Mouse (Mus musculus): Measurements from ENCODE around the gene Epha2. TPM values are rescaled to one million over a fixed set of nuclear protein-coding genes. Genes with fewer than 3 reads are reported as not detected.

Epha2 gene
- polyA plus RNA-seq, 1 experiment from 2014 or later = 3.4 TPM

DNA sequence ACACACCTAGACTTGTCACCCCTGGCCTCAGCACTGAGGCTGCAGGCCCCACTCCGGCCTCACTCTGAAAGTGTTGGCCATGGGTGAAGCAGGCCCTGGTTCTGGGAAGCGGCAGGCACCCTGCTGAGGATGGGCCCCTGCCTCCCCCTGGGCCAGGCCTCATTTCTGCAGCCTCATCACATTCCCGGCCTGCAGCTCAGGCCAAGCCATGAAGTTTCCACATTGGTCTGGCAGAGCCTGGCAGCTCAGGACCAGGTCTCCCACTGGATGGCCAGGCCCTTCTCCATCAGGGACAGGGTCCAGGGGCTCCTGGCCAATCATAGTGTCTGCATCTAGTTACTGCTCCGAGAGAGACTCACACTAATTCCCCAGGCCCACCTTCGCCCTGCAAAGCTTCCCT, 33.7 kb downstream of the Epha2 start:
- H3K4me2 ChIP-seq (ENCODE audit: low read length) = no peak overlapping the region
- H3K4me3 ChIP-seq (ENCODE audit: low read depth, low read length) = no peak overlapping the region
- peaks cover 24% of the 10 kb centered on the region for H3K4me1 ChIP-seq (replicated peaks; ENCODE audit: control insufficient read depth, insufficient read depth, low read length)
- H3K27me3 ChIP-seq (replicated peaks; ENCODE audit: control insufficient read depth, insufficient read depth, low read length) = no peaks in the 10 kb centered on the region
- H3K9me3 ChIP-seq (ENCODE audit: control insufficient read depth, low read length) = no peaks in the 10 kb centered on the region
- no peak overlapping the region for H3K27ac ChIP-seq (ENCODE audit: low read depth)
- H3K36me3 ChIP-seq (ENCODE audit: control insufficient read depth, insufficient read depth, low read length) = no peaks in the 10 kb centered on the region
- ATAC-seq (replicated peaks; ENCODE audit: low FRiP score, low TSS enrichment, low read depth) (no peak), DNase-seq (ENCODE audit: low spot score) (no peak)
- H3K9ac ChIP-seq (ENCODE audit: low read length) = no peak overlapping the region
- WGBS = 57% methylated on average over 5 of the region's 5 CpGs

GRCm38 (mm10) chr4:141335263-141335796, 34.3 kb downstream of the Epha2 start:
- Histone ChIP-seq H3K4me1 (replicated peaks; ENCODE audit: control insufficient read depth, insufficient read depth, low read length) (peaks cover 24% of the 10 kb centered on the region), H3K4me2 (ENCODE audit: low read length) (no peak overlapping the region), H3K27ac (ENCODE audit: low read depth) (peak overlapping the region; percentile 16; the same call in 1 of the 2 replicates), H3K27me3 (replicated peaks; ENCODE audit: control insufficient read depth, insufficient read depth, low read length) (no peaks in the 10 kb centered on the region), H3K9ac (ENCODE audit: low read length) (no peak overlapping the region), H3K9me3 (ENCODE audit: control insufficient read depth, low read length) (no peaks in the 10 kb centered on the region), H3K4me3 (ENCODE audit: low read depth, low read length) (no peak overlapping the region), H3K36me3 (ENCODE audit: control insufficient read depth, insufficient read depth, low read length) (no peaks in the 10 kb centered on the region)
- ATAC-seq (replicated peaks; ENCODE audit: low FRiP score, low TSS enrichment, low read depth) (no peak), DNase-seq (ENCODE audit: low spot score) (no peak)
- WGBS = 18% methylated on average over 3 of the region's 3 CpGs

- H3K4me2 ChIP-seq (ENCODE audit: low read length) = no peak overlapping the region
- H3K9me3 ChIP-seq (ENCODE audit: control insufficient read depth, low read length) = no peaks in the 10 kb centered on the region
- WGBS = 61% methylated on average over 6 of the region's 6 CpGs
- H3K9ac ChIP-seq (ENCODE audit: low read length) = no peak overlapping the region
- H3K36me3 ChIP-seq (ENCODE audit: control insufficient read depth, insufficient read depth, low read length) = no peaks in the 10 kb centered on the region
- no peak overlapping the region for H3K4me3 ChIP-seq (ENCODE audit: low read depth, low read length)
- no peaks in the 10 kb centered on the region for H3K27me3 ChIP-seq (replicated peaks; ENCODE audit: control insufficient read depth, insufficient read depth, low read length)
- ATAC-seq (replicated peaks; ENCODE audit: low FRiP score, low TSS enrichment, low read depth) (no peak), DNase-seq (ENCODE audit: low spot score) (no peak)
- H3K27ac ChIP-seq (ENCODE audit: low read depth) = no peak overlapping the region; the same call in 1 of the 2 replicates
- H3K4me1 ChIP-seq (replicated peaks; ENCODE audit: control insufficient read depth, insufficient read depth, low read length) = peaks cover 24% of the 10 kb centered on the region
Observed at GRCm38 (mm10) chr4:141336196-141336595, 35.2 kb downstream of the Epha2 start.

DNA sequence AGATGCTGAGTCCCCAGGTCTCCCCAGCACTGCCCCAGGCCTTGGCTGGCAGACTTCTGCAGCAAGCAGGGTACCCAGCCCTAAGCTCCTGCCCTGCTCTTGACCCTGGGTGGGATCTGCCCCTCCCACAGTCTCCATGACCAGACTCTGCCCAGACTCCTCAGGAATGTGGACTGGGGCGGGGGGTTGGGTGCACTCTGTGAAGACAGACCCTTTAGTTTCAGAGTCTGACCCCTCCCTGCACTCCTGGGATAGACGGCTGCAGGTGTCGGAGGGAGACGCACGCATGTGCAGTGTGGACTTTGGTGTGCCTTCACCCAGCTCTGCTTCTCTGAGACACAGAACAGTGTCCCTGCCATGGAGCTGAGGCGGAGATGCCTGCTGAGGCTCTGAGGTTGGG, 36.9 kb downstream of the Epha2 start:
- H3K9me3 ChIP-seq (ENCODE audit: control insufficient read depth, low read length) = no peaks in the 10 kb centered on the region
- H3K27ac ChIP-seq (ENCODE audit: low read depth) = peak overlapping the region; percentile 65
- H3K9ac ChIP-seq (ENCODE audit: low read length) = no peak overlapping the region; the same call in 1 of the 2 replicates
- H3K4me3 ChIP-seq (ENCODE audit: low read depth, low read length) = no peak overlapping the region
- peaks cover 24% of the 10 kb centered on the region for H3K4me1 ChIP-seq (replicated peaks; ENCODE audit: control insufficient read depth, insufficient read depth, low read length)
- no peaks in the 10 kb centered on the region for H3K36me3 ChIP-seq (ENCODE audit: control insufficient read depth, insufficient read depth, low read length)
- DNase-seq (ENCODE audit: low spot score) = peak; percentile 65
- H3K4me2 ChIP-seq (ENCODE audit: low read length) = peak overlapping the region; percentile 5
- peak; percentile 48 for ATAC-seq (replicated peaks; ENCODE audit: low FRiP score, low TSS enrichment, low read depth)
- WGBS = 12% methylated on average over 6 of the region's 6 CpGs
- H3K27me3 ChIP-seq (replicated peaks; ENCODE audit: control insufficient read depth, insufficient read depth, low read length) = no peaks in the 10 kb centered on the region

DNA sequence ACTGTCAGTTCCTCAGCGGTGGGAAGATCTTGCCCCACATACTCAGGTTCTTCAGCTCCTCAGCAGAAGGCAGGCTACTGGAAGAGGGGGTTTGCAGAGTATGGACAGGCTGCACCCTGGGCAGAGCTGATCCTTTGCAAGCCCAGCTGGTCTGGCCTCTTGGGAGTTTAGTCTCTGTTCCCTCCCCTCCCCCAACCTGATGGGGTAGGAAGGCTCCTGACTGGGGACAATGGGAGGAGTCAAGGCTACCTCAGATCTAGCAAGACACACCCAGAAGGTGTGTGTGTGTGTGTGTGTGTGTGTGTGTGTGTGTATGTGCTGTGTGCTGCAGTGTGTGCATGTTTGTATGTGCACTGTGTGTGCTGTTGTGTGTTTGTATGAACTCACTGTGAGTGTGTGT, 37.8 kb downstream of the Epha2 start:
- Histone ChIP-seq H3K36me3 (ENCODE audit: control insufficient read depth, insufficient read depth, low read length) (no peaks in the 10 kb centered on the region), H3K9me3 (ENCODE audit: control insufficient read depth, low read length) (no peaks in the 10 kb centered on the region), H3K27me3 (replicated peaks; ENCODE audit: control insufficient read depth, insufficient read depth, low read length) (no peaks in the 10 kb centered on the region), H3K4me1 (replicated peaks; ENCODE audit: control insufficient read depth, insufficient read depth, low read length) (peaks cover 25% of the 10 kb centered on the region), H3K9ac (ENCODE audit: low read length) (no peak overlapping the region), H3K27ac (ENCODE audit: low read depth) (peak overlapping the region; percentile 65), H3K4me3 (ENCODE audit: low read depth, low read length) (no peak overlapping the region), H3K4me2 (ENCODE audit: low read length) (no peak overlapping the region)
- 0% methylated on average over 1 of the region's 1 CpGs for WGBS
- peak; percentile 68 for DNase-seq (ENCODE audit: low spot score)
- ATAC-seq (replicated peaks; ENCODE audit: low FRiP score, low TSS enrichment, low read depth) = no peak

- Histone ChIP-seq H3K9me3 (ENCODE audit: control insufficient read depth, low read length) (no peaks in the 10 kb centered on the region), H3K4me2 (ENCODE audit: low read length) (no peak overlapping the region), H3K4me3 (ENCODE audit: low read depth, low read length) (no peak overlapping the region), H3K27ac (ENCODE audit: low read depth) (no peak overlapping the region), H3K36me3 (ENCODE audit: control insufficient read depth, insufficient read depth, low read length) (no peaks in the 10 kb centered on the region), H3K4me1 (replicated peaks; ENCODE audit: control insufficient read depth, insufficient read depth, low read length) (peaks cover 19% of the 10 kb centered on the region), H3K27me3 (replicated peaks; ENCODE audit: control insufficient read depth, insufficient read depth, low read length) (no peaks in the 10 kb centered on the region), H3K9ac (ENCODE audit: low read length) (no peak overlapping the region)
- 66% methylated on average over 6 of the region's 7 CpGs for WGBS
- DNase-seq (ENCODE audit: low spot score) (no peak), ATAC-seq (replicated peaks; ENCODE audit: low FRiP score, low TSS enrichment, low read depth) (no peak)
Observed at GRCm38 (mm10) chr4:141341477-141341876, 40.4 kb downstream of the Epha2 start.

GRCm38 (mm10) chr4:141343515-141343914, 42.5 kb downstream of the Epha2 start:
- no peak overlapping the region for H3K4me2 ChIP-seq (ENCODE audit: low read length)
- DNase-seq (ENCODE audit: low spot score) (no peak), ATAC-seq (replicated peaks; ENCODE audit: low FRiP score, low TSS enrichment, low read depth) (no peak)
- H3K36me3 ChIP-seq (ENCODE audit: control insufficient read depth, insufficient read depth, low read length) = no peaks in the 10 kb centered on the region
- H3K4me3 ChIP-seq (ENCODE audit: low read depth, low read length) = no peak overlapping the region
- H3K27ac ChIP-seq (ENCODE audit: low read depth) = no peak overlapping the region; the same call in 1 of the 2 replicates
- H3K9me3 ChIP-seq (ENCODE audit: control insufficient read depth, low read length) = no peaks in the 10 kb centered on the region
- no peaks in the 10 kb centered on the region for H3K27me3 ChIP-seq (replicated peaks; ENCODE audit: control insufficient read depth, insufficient read depth, low read length)
- H3K4me1 ChIP-seq (replicated peaks; ENCODE audit: control insufficient read depth, insufficient read depth, low read length) = peaks cover 14% of the 10 kb centered on the region
- no peak overlapping the region for H3K9ac ChIP-seq (ENCODE audit: low read length)
- 52% methylated on average over 7 of the region's 7 CpGs for WGBS

DNA sequence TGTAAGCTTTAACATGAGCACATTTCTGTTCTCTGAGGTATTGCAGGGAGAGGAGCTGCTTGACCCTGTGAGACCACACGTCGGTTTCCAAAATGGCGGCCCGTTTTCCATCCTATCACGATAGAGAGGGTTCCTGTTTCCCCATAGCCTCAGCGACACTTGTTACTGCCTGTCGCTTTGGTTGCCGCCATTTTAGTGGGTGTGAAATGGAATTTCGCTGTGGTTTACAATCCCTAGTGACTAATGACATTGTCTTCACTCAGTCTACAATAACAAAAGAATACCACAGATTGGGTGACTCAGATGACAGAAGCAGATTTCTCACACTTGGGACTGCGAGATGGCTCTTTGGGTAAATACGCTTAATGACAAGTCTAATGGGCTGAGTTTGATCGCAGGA, 44.2 kb downstream of the Epha2 start:
- DNase-seq (ENCODE audit: low spot score) (no peak), ATAC-seq (replicated peaks; ENCODE audit: low FRiP score, low TSS enrichment, low read depth) (no peak)
- WGBS = 88% methylated on average over 12 of the region's 12 CpGs
- Histone ChIP-seq H3K4me2 (ENCODE audit: low read length) (no peak overlapping the region), H3K27ac (ENCODE audit: low read depth) (no peak overlapping the region), H3K36me3 (ENCODE audit: control insufficient read depth, insufficient read depth, low read length) (no peaks in the 10 kb centered on the region), H3K27me3 (replicated peaks; ENCODE audit: control insufficient read depth, insufficient read depth, low read length) (no peaks in the 10 kb centered on the region), H3K4me1 (replicated peaks; ENCODE audit: control insufficient read depth, insufficient read depth, low read length) (0 out of 2 replicates have a peak, but pooled peaks cover 8% of the 10 kb centered on the region), H3K9me3 (ENCODE audit: control insufficient read depth, low read length) (no peaks in the 10 kb centered on the region), H3K4me3 (ENCODE audit: low read depth, low read length) (no peak overlapping the region), H3K9ac (ENCODE audit: low read length) (no peak overlapping the region)

GRCm38 (mm10) chr4:141347365-141347797, 46.3 kb downstream of the Epha2 start:
- DNase-seq (ENCODE audit: low spot score) (no peak), ATAC-seq (replicated peaks; ENCODE audit: low FRiP score, low TSS enrichment, low read depth) (no peak; the same call in 1 of the 2 replicates)
- Histone ChIP-seq H3K9me3 (ENCODE audit: control insufficient read depth, low read length) (no peaks in the 10 kb centered on the region), H3K36me3 (ENCODE audit: control insufficient read depth, insufficient read depth, low read length) (no peaks in the 10 kb centered on the region), H3K27ac (ENCODE audit: low read depth) (no peak overlapping the region), H3K4me2 (ENCODE audit: low read length) (no peak overlapping the region), H3K27me3 (replicated peaks; ENCODE audit: control insufficient read depth, insufficient read depth, low read length) (no peaks in the 10 kb centered on the region), H3K4me3 (ENCODE audit: low read depth, low read length) (no peak overlapping the region), H3K9ac (ENCODE audit: low read length) (no peak overlapping the region), H3K4me1 (replicated peaks; ENCODE audit: control insufficient read depth, insufficient read depth, low read length) (peaks cover 12% of the 10 kb centered on the region; the same call in 1 of the 2 replicates)
- WGBS = 55% methylated on average over 8 of the region's 8 CpGs
